ENCODE assay signal across 8 mouse cellular contexts in the genomic region with DNA sequence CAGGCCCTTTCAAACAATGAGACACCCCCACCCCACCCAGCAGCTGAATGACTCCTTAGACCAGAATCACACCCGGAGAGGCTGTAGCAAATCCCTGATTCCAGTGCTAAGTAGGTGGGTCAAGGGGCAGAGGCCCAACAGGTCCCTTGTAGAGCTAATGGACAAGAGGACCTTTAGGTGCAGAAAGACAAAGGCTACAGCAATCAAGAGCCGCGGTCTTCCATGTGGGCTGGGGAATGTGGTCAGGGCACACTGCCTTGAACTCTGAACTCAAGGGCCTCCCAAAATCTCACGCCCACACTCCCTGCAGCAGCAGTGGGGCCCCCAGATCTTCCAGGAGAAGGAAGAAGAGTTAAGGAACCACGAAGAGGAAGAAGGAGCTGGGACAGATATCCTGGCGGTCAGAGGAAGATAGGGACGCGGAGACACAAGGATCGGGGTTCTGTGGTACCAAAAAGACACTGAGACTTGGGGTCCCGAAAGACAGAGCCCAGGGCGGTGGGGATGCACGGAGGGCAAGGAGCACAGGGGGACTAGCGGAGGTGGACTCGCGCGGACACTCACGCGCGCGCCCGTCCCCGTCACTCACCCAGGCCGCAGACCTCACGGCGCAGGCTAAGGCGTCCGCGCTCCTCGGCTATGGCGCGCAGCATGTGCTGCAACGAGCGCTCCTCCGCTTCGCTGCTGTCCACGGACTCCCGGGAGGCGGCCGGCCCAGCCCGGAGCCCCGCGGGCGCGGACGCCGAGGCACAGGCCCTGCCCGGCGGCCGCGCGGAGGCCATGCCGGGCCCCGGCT. TPM values are rescaled to one million over a fixed set of nuclear protein-coding genes. Genes with fewer than 3 reads are reported as not detected.
A peak's percentile ranks its signal among the peaks of the same experiment; 100 is the strongest.
DNase-seq lines count a peak whose midpoint lies in the region; ATAC-seq and TF ChIP-seq lines count a peak whose summit lies in the region.

No protein-coding gene starts in this region.

- H3K79me3 ChIP-seq in C2C12 (ENCODE audit: low read depth), result peaks cover 11% of the 10 kb centered on the region

- peak overlapping the region; percentile 91 for H3ac ChIP-seq in C2C12 (ENCODE audit: control insufficient read depth, insufficient read length, low read depth)

- peak; percentile 60 for DNase-seq in cerebellum, adult 9-11 months
- peak; percentile 40 to 45 for DNase-seq in heart, adult 9 months (ENCODE audit: low spot score in 2 of 2)
- peak; percentile 60 for DNase-seq in limb, embryonic 10.5 days (ENCODE audit: low spot score)
- DNase-seq in thymus, postnatal 10 days (ENCODE audit: low spot score in 2 of 2), result peak; percentile 25 to 30

- H3K4me2 ChIP-seq in midbrain, embryonic 13.5 days (replicated peaks), result peak overlapping the region; percentile 84

- H3K79me2 ChIP-seq in C2C12 (ENCODE audit: control insufficient read depth, insufficient read depth), result peaks cover 49% of the 10 kb centered on the region

- WGBS in limb, embryonic 10.5 days, result 1% methylated on average over 51 of the region's 53 CpGs
- under 1% methylated on average over 51 of the region's 53 CpGs for WGBS in midbrain, embryonic 13.5 days

- H3K4me1 ChIP-seq in erythroblast, embryonic 14.5 days (ENCODE audit: control insufficient read depth), result peaks cover 17% of the 10 kb centered on the region
- H3K4me1 ChIP-seq in limb, embryonic 10.5 days, result peaks cover 30% of the 10 kb centered on the region
- peaks cover 45% of the 10 kb centered on the region for H3K4me1 ChIP-seq in midbrain, embryonic 13.5 days (replicated peaks)

- H3K9me3 ChIP-seq in erythroblast, embryonic 14.5 days (ENCODE audit: control insufficient read depth, low read length), result no peaks in the 10 kb centered on the region
- H3K9me3 ChIP-seq in limb, embryonic 10.5 days (replicated peaks), result no peaks in the 10 kb centered on the region
- no peaks in the 10 kb centered on the region for H3K9me3 ChIP-seq in midbrain, embryonic 13.5 days

- no peak for TF ChIP-seq CTCF in C2C12 (IDR thresholded peaks at IDR 0.05; ENCODE audit: control insufficient read depth, insufficient read depth, insufficient read length)

- H3K4me3 ChIP-seq in erythroblast, embryonic 14.5 days (replicated peaks), result peak overlapping the region; percentile 67
- H3K4me3 ChIP-seq in C2C12 (ENCODE audit: insufficient read depth, poor library complexity, severe bottlenecking), result peak overlapping the region; percentile 91
- H3K4me3 ChIP-seq in limb, embryonic 10.5 days, result peak overlapping the region; percentile 89
- peak overlapping the region; percentile 81 for H3K4me3 ChIP-seq in midbrain, embryonic 13.5 days (replicated peaks)

- H3K27me3 ChIP-seq in erythroblast, embryonic 14.5 days (ENCODE audit: control insufficient read depth), result peaks cover 37% of the 10 kb centered on the region
- H3K27me3 ChIP-seq in C2C12 (ENCODE audit: control insufficient read depth, insufficient read depth, insufficient read length), result no peaks in the 10 kb centered on the region
- H3K27me3 ChIP-seq in limb, embryonic 10.5 days (ENCODE audit: low read depth, poor library complexity, severe bottlenecking), result no peaks in the 10 kb centered on the region
- H3K27me3 ChIP-seq in midbrain, embryonic 13.5 days, result peaks cover 4% of the 10 kb centered on the region; the same call in 1 of the 2 replicates

- peak overlapping the region; percentile 88 for H3K27ac ChIP-seq in limb, embryonic 10.5 days
- peak overlapping the region; percentile 82 for H3K27ac ChIP-seq in midbrain, embryonic 13.5 days

- H3K36me3 ChIP-seq in erythroblast, embryonic 14.5 days (ENCODE audit: control insufficient read depth), result no peaks in the 10 kb centered on the region
- H3K36me3 ChIP-seq in C2C12 (ENCODE audit: control insufficient read depth, insufficient read depth), result no peaks in the 10 kb centered on the region
- H3K36me3 ChIP-seq in limb, embryonic 10.5 days, result no peaks in the 10 kb centered on the region
- H3K36me3 ChIP-seq in midbrain, embryonic 13.5 days, result no peaks in the 10 kb centered on the region

- H3K9ac ChIP-seq in midbrain, embryonic 13.5 days (replicated peaks), result peak overlapping the region; percentile 94

- no peak for ATAC-seq in erythroblast, adult 5-6 weeks (replicated peaks; ENCODE audit: low FRiP score, poor library complexity, severe bottlenecking)
- peak; percentile 71 for ATAC-seq in midbrain, embryonic 13.5 days

TF ChIP-seq in C2C12, 6 proteins besides CTCF, POLR2A, EP300 and RAD21:
- no peak for TF ChIP-seq FOSL1 (IDR thresholded peaks at IDR 0.05; ENCODE audit: insufficient read depth, low read length, poor library complexity, severe bottlenecking)
- peak; percentile 23 for TF ChIP-seq MAX (IDR thresholded peaks at IDR 0.05)

RNA-seq across cellular contexts. Expression of a gene that starts 1.1 kb away (rescaled TPM):
- 0.57 and 0.63 TPM in 2 replicates for polyA plus RNA-seq in erythroblast, embryonic 14.5 days (2012)
- 5.6 and 6.0 TPM in 2 replicates for total RNA-seq in erythroblast, adult 5-6 weeks (2015; ENCODE audit: low replicate concordance)
- total RNA-seq in erythroblast, adult 5-6 weeks (2017; ENCODE audit: low replicate concordance), result 5.4 and 5.7 TPM in 2 replicates
- polyA plus RNA-seq in C2C12 (2012; fragmentation: generic; extraction: Trizol), result 30.4 TPM
- 9.7 and 10.1 TPM in 2 replicates for polyA plus RNA-seq in limb, embryonic 10.5 days (2016; fragmentation: Nextera tagmentation; extraction: Ambion mirVana)
- 17.4 and 19.0 TPM in 2 replicates for polyA plus RNA-seq in midbrain, embryonic 13.5 days (2015; fragmentation: Nextera tagmentation; extraction: Ambion mirVana)

RNA-seq across cellular contexts. Expression of a gene that starts 29.7 kb away (rescaled TPM):
- polyA plus RNA-seq in erythroblast, embryonic 14.5 days (2012), result not detected in 2 replicates
- total RNA-seq in erythroblast, adult 5-6 weeks (2015; ENCODE audit: low replicate concordance), result not detected in 2 replicates
- not detected in 2 replicates for total RNA-seq in erythroblast, adult 5-6 weeks (2017; ENCODE audit: low replicate concordance)
- not detected for polyA plus RNA-seq in C2C12 (2012; fragmentation: generic; extraction: Trizol)
- polyA plus RNA-seq in limb, embryonic 10.5 days (2016; fragmentation: Nextera tagmentation; extraction: Ambion mirVana), result not detected in 2 replicates
- 0.39 and 0.43 TPM in 2 replicates for polyA plus RNA-seq in midbrain, embryonic 13.5 days (2015; fragmentation: Nextera tagmentation; extraction: Ambion mirVana)

RNA-seq across cellular contexts. Expression of a gene that starts 41.5 kb away (rescaled TPM):
- 0.21 and 0.42 TPM in 2 replicates for polyA plus RNA-seq in erythroblast, embryonic 14.5 days (2012)
- total RNA-seq in erythroblast, adult 5-6 weeks (2015; ENCODE audit: low replicate concordance), result 0.84 TPM in 1 of 2 replicates, not detected in the other
- 1.3 and 5.0 TPM in 2 replicates for total RNA-seq in erythroblast, adult 5-6 weeks (2017; ENCODE audit: low replicate concordance)
- polyA plus RNA-seq in C2C12 (2012; fragmentation: generic; extraction: Trizol), result 24.5 TPM
- 30.0 and 30.4 TPM in 2 replicates for polyA plus RNA-seq in limb, embryonic 10.5 days (2016; fragmentation: Nextera tagmentation; extraction: Ambion mirVana)
- polyA plus RNA-seq in midbrain, embryonic 13.5 days (2015; fragmentation: Nextera tagmentation; extraction: Ambion mirVana), result 24.4 and 26.0 TPM in 2 replicates

Comparison
In these comparisons a context has a peak if more than half of its experiments do, and no peak if none do; other contexts are left out.
1. RNA of a gene that starts 41.5 kb away (polyA plus RNA-seq): 30.0 to 30.4 TPM in limb, embryonic 10.5 days, 24.5 TPM in C2C12 (single experiment) and 24.4 to 26.0 TPM in midbrain, embryonic 13.5 days; 0.21 to 0.42 TPM in erythroblast, embryonic 14.5 days; every median in the first group is over 10 times any median in the second.
2. Peak in every context shown above with its lines, with median percentiles within 50 percentile points of each other: H3K4me3 ChIP-seq and DNase-seq.